Mouse (Mus musculus): ENCODE measurements at regions not wholly inside any gene's neighbourhood (a gene's known extent, or its start where the extent isn't known, plus 50 kb on each side); places are given as distances from the start of the nearest gene placed in this dataset.

- Histone ChIP-seq H3K27ac (ENCODE audit: low read depth, low read length) (no peak overlapping the region), H3K4me3 (ENCODE audit: low read depth, low read length) (no peak overlapping the region), H3K4me2 (replicated peaks; ENCODE audit: low read depth) (no peak overlapping the region), H3K4me1 (replicated peaks; ENCODE audit: control insufficient read depth, insufficient read depth, low read length) (no peaks in the 10 kb centered on the region), H3K36me3 (ENCODE audit: control insufficient read depth, insufficient read depth) (no peaks in the 10 kb centered on the region), H3K27me3 (replicated peaks; ENCODE audit: control insufficient read depth, insufficient read depth, low read length) (no peaks in the 10 kb centered on the region), H3K9me3 (ENCODE audit: control insufficient read depth) (no peaks in the 10 kb centered on the region), H3K9ac (ENCODE audit: low read depth, low read length) (no peak overlapping the region)
- TF ChIP-seq CTCF (IDR thresholded peaks at IDR 0.05; ENCODE audit: low read depth): no peak
- 43% methylated on average over 1 of the region's 1 CpGs for WGBS
- ATAC-seq: no peak
Measured at GRCm38 (mm10) chr10:16473952-16474521, 1249.0 kb upstream of the Cited2 start.

DNA sequence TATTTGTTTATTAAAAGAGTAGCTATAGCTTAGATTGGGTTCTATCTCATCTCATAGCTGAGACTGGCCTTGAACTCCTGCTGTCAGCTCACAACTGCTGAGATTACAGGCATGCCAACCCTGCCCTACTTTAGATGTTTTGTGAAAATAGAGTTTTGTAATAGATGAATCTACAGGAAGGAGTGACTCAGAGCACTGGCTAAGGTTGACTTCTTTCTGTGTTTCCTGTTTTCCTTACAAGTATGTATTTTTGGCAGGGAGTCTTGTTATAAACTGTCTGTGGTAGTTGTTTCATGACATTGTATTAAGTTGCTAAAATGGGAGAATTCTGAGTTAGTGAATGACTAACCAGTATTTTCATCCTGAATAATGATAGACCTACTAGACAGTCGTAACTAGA is 1224.4 kb upstream of the Cited2 start:
- H3K9me3 ChIP-seq (ENCODE audit: control insufficient read depth): no peaks in the 10 kb centered on the region
- WGBS: 87% methylated on average over 1 of the region's 1 CpGs
- no peak for ATAC-seq

DNA sequence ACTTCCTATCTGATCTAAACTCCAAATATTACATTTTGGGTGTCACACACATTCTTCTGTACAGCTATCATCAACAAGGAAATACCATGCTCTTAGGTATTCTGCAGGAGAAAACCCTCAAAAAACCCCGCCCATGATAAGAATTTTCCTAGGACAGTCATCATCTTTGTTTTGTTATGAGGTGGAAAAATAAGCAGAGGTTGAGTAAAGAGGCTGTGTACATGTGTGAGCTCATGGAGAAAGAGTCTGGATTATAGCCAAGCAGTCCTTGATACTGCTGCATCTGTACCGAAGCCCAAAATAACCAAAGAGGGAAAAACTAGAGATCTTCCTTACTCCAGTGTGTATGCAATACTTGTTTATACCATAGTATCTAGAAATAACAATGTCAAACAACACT is 1215.3 kb upstream of the Cited2 start:
- no peak for TF ChIP-seq CTCF (IDR thresholded peaks at IDR 0.05; ENCODE audit: low read depth)
- H3K27ac ChIP-seq (ENCODE audit: low read depth, low read length): no peak overlapping the region
- 64% methylated on average over 2 of the region's 2 CpGs for WGBS
- no peaks in the 10 kb centered on the region for H3K27me3 ChIP-seq (replicated peaks; ENCODE audit: control insufficient read depth, insufficient read depth, low read length)
- no peaks in the 10 kb centered on the region for H3K9me3 ChIP-seq (ENCODE audit: control insufficient read depth)
- H3K4me2 ChIP-seq (replicated peaks; ENCODE audit: low read depth): no peak overlapping the region
- H3K4me3 ChIP-seq (ENCODE audit: low read depth, low read length): no peak overlapping the region
- no peak overlapping the region for H3K9ac ChIP-seq (ENCODE audit: low read depth, low read length)
- no peaks in the 10 kb centered on the region for H3K4me1 ChIP-seq (replicated peaks; ENCODE audit: control insufficient read depth, insufficient read depth, low read length)
- ATAC-seq: no peak
- no peaks in the 10 kb centered on the region for H3K36me3 ChIP-seq (ENCODE audit: control insufficient read depth, insufficient read depth)

More for the DNA sequence above, 1224.4 kb upstream of the Cited2 start:
- Histone ChIP-seq H3K4me1 (replicated peaks; ENCODE audit: control insufficient read depth, insufficient read depth, low read length) (no peaks in the 10 kb centered on the region), H3K27me3 (replicated peaks; ENCODE audit: control insufficient read depth, insufficient read depth, low read length) (no peaks in the 10 kb centered on the region), H3K36me3 (ENCODE audit: control insufficient read depth, insufficient read depth) (no peaks in the 10 kb centered on the region), H3K27ac (ENCODE audit: low read depth, low read length) (no peak overlapping the region), H3K4me3 (ENCODE audit: low read depth, low read length) (no peak overlapping the region), H3K9ac (ENCODE audit: low read depth, low read length) (no peak overlapping the region), H3K4me2 (replicated peaks; ENCODE audit: low read depth) (no peak overlapping the region)
- no peak for TF ChIP-seq CTCF (IDR thresholded peaks at IDR 0.05; ENCODE audit: low read depth)

DNA sequence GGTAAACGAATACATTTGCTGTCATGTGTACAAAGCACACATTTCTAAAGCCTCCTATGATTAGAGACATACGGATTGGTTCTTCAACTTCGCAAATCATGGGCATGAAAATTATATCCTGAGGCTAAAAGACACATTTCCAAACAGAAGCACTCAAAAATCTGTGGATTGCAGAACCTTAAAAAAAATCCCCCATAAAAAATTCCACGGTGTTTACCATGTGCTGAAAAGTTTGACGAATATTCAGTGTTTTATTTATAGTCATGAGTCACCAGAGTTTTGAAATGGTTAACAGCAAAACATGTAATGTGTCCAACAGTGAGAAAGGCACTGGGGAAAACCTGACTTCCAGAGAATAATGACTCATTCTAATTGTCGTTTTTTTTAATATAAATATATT is 1214.9 kb upstream of the Cited2 start:
- no peaks in the 10 kb centered on the region for H3K9me3 ChIP-seq (ENCODE audit: control insufficient read depth)
- no peak for TF ChIP-seq CTCF (IDR thresholded peaks at IDR 0.05; ENCODE audit: low read depth)
- 58% methylated on average over 6 of the region's 6 CpGs for WGBS
- H3K9ac ChIP-seq (ENCODE audit: low read depth, low read length): no peak overlapping the region
- no peak overlapping the region for H3K4me2 ChIP-seq (replicated peaks; ENCODE audit: low read depth)
- H3K4me3 ChIP-seq (ENCODE audit: low read depth, low read length): no peak overlapping the region
- H3K27me3 ChIP-seq (replicated peaks; ENCODE audit: control insufficient read depth, insufficient read depth, low read length): no peaks in the 10 kb centered on the region
- no peaks in the 10 kb centered on the region for H3K4me1 ChIP-seq (replicated peaks; ENCODE audit: control insufficient read depth, insufficient read depth, low read length)
- H3K27ac ChIP-seq (ENCODE audit: low read depth, low read length): no peak overlapping the region
- no peaks in the 10 kb centered on the region for H3K36me3 ChIP-seq (ENCODE audit: control insufficient read depth, insufficient read depth)
- ATAC-seq: no peak

DNA sequence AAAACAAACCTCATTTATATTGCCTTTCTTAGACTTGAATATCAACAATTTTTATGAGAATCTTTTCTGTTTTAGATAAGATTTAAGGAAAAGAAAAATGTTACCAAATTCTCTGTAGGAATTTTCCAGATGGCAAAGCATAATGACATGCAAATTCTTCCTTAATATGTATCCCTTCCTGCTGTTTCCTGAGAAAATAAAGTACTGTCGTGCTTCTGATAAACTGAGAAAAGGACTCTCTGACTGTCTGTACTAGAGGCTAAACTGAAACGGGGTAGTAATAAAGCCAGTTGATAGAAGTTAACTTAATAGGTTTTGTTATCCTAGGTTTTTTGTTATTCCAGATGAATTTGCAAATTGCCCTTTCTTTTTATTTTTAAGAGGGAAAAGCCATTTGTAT is 1208.4 kb upstream of the Cited2 start:
- 84% methylated on average over 2 of the region's 2 CpGs for WGBS

DNA sequence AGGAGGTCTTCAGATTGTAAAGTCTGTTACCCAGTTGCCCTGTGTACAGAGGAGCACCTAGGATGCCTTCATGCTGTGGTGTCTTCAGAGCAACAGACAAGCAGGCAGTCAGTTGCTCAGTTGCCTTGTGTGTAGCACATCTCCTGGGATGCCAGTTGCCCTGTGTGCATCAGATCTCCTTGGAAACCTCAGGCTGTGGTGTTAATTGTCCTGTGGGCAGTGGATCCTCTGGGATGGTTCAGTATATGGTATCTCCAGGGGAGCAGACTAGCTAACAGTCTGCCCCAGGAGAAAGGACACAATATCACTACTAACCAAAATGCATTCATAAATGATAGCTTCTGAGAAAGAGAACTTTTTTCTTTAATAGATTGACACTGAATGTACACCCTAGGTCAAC is 1201.1 kb upstream of the Cited2 start:
- Histone ChIP-seq H3K9ac (ENCODE audit: low read depth, low read length) (no peak overlapping the region), H3K4me1 (replicated peaks; ENCODE audit: control insufficient read depth, insufficient read depth, low read length) (no peaks in the 10 kb centered on the region), H3K36me3 (ENCODE audit: control insufficient read depth, insufficient read depth) (no peaks in the 10 kb centered on the region), H3K9me3 (ENCODE audit: control insufficient read depth) (no peaks in the 10 kb centered on the region), H3K27ac (ENCODE audit: low read depth, low read length) (no peak overlapping the region), H3K4me3 (ENCODE audit: low read depth, low read length) (no peak overlapping the region), H3K4me2 (replicated peaks; ENCODE audit: low read depth) (no peak overlapping the region), H3K27me3 (replicated peaks; ENCODE audit: control insufficient read depth, insufficient read depth, low read length) (no peaks in the 10 kb centered on the region)
- no peak for ATAC-seq
- TF ChIP-seq CTCF (IDR thresholded peaks at IDR 0.05; ENCODE audit: low read depth): no peak

More for the DNA sequence above, 1208.4 kb upstream of the Cited2 start:
- no peak overlapping the region for H3K9ac ChIP-seq (ENCODE audit: low read depth, low read length)
- H3K4me3 ChIP-seq (ENCODE audit: low read depth, low read length): no peak overlapping the region
- no peak for ATAC-seq
- H3K36me3 ChIP-seq (ENCODE audit: control insufficient read depth, insufficient read depth): no peaks in the 10 kb centered on the region
- H3K4me2 ChIP-seq (replicated peaks; ENCODE audit: low read depth): no peak overlapping the region
- no peaks in the 10 kb centered on the region for H3K4me1 ChIP-seq (replicated peaks; ENCODE audit: control insufficient read depth, insufficient read depth, low read length)
- no peak for TF ChIP-seq CTCF (IDR thresholded peaks at IDR 0.05; ENCODE audit: low read depth)
- H3K9me3 ChIP-seq (ENCODE audit: control insufficient read depth): no peaks in the 10 kb centered on the region
- no peaks in the 10 kb centered on the region for H3K27me3 ChIP-seq (replicated peaks; ENCODE audit: control insufficient read depth, insufficient read depth, low read length)
- H3K27ac ChIP-seq (ENCODE audit: low read depth, low read length): no peak overlapping the region

DNA sequence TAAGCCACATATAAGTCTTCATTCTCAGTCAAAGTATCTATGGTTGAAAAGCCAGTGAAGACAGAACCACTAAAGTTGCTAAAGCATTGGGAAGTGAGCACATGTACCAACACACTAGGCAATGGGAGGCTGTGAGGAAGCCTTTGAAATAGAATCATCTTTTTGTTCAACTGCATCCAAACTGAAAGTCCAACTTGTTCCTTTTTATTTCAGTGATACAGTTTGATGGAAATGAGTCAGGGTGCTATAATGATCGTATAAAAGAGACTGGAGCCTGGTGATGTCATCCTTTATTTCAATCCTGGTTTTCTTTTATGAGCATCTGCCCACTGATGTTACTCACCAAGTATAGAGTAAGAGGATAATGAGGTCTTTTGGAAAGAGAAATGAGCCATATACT is 1198.9 kb upstream of the Cited2 start:
- Histone ChIP-seq H3K27me3 (replicated peaks; ENCODE audit: control insufficient read depth, insufficient read depth, low read length) (no peaks in the 10 kb centered on the region), H3K9me3 (ENCODE audit: control insufficient read depth) (no peaks in the 10 kb centered on the region), H3K4me3 (ENCODE audit: low read depth, low read length) (no peak overlapping the region), H3K4me2 (replicated peaks; ENCODE audit: low read depth) (no peak overlapping the region), H3K36me3 (ENCODE audit: control insufficient read depth, insufficient read depth) (no peaks in the 10 kb centered on the region), H3K4me1 (replicated peaks; ENCODE audit: control insufficient read depth, insufficient read depth, low read length) (no peaks in the 10 kb centered on the region), H3K9ac (ENCODE audit: low read depth, low read length) (no peak overlapping the region), H3K27ac (ENCODE audit: low read depth, low read length) (no peak overlapping the region)
- ATAC-seq: no peak
- 80% methylated on average over 1 of the region's 1 CpGs for WGBS
- no peak for TF ChIP-seq CTCF (IDR thresholded peaks at IDR 0.05; ENCODE audit: low read depth)
